Mouse (Mus musculus) layer of hippocampus, adult 6 months (tissue): Measurements from ENCODE around the gene Calca. TPM values are rescaled to one million over a fixed set of nuclear protein-coding genes. Genes with fewer than 3 reads are reported as not detected.

Source experiments
- long read RNA-seq, 2 experiments: library from polyadenylated mRNA; unstranded; transcript quantifications; one replicate each; pipeline ENCODE4 v2.0.0; 2019 to 2020
- polyA plus RNA-seq: library from polyadenylated mRNA; unstranded; fragments of <200 nt; fragmentation: Nextera tagmentation; gene quantifications from 2 replicates; pipeline ENCODE4 v1.2.3, GENCODE M21; 2021

Calca gene
- 1.8 and 2.5 TPM in 2 replicates for polyA plus RNA-seq
- long read RNA-seq, experiment 1, transcript Calca-201 (5 exons, 994 nt), result major isoform, 6 of 6 reads
- long read RNA-seq, experiment 1, partial matches to known transcripts, result 0 of 6 reads
- long read RNA-seq, experiment 1, other reads (novel, unspliced or antisense), result 0 of 6 reads
- long read RNA-seq, experiment 2, partial matches to known transcripts, result 0 of 1 reads
- long read RNA-seq, experiment 2, other reads (novel, unspliced or antisense), result 0 of 1 reads

DNA sequence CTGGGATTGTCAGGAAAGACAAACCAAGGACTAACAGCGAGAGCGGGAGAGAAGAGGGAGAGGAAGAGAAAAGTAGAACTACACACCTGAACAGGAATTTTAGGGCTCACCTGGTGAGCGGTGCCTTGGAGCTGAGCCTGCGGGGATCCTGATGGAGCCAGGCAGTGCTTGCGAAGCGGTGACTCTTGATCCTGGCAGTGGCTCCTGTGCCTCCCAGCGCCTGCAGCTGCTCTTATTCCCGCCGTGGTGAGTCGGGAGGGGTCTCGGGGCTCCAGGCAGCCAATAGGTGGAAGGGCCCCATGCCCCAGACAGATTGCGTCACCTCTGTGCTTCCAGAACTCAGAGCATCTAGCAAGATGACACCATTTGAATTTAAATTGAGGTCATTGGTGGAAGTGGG is at the start of gene Calca:
Gene Calca (minus strand): TSS at position 256 of the 400 bp plus-strand sequence.

Other genes starting within 250 kb of the Calca start
- gene Pde3b, start 221.1 kb downstream of the Calca start, polyA plus RNA-seq, result 1.2 TPM in 2 replicates
- gene Cyp2r1, start 73.4 kb downstream of the Calca start, polyA plus RNA-seq, result 0.93 and 1.2 TPM in 2 replicates
- gene Calcb, start 82.3 kb upstream of the Calca start, polyA plus RNA-seq, result 0.72 and 1.3 TPM in 2 replicates
- 4.6 and 5.3 TPM in 2 replicates for gene Insc, start 107.3 kb upstream of the Calca start, polyA plus RNA-seq